Mouse (Mus musculus): ENCODE measurements around the gene Cenpm. TPM values are rescaled to one million over a fixed set of nuclear protein-coding genes. Genes with fewer than 3 reads are reported as not detected.

The Cenpm gene
- total and polyA plus RNA-seq, 3 experiments, result 13.7 to 103 (median 70.7) TPM

GRCm38 (mm10) chr15:82280638-82281037, 36.1 kb upstream of the Cenpm start:
- Histone ChIP-seq H3K9me3 (replicated peaks) (no peaks in the 10 kb centered on the region), H3K4me1 (ENCODE audit: insufficient read depth, low read depth, low read length) (no peaks in the 10 kb centered on the region), H3K27me3 (ENCODE audit: insufficient read depth, low read length) (peaks cover 30% of the 10 kb centered on the region), H3K4me3 (ENCODE audit: low read depth, low read length) (no peak overlapping the region), H3K36me3 (replicated peaks) (no peaks in the 10 kb centered on the region)
- DNase-seq (ENCODE audit: low spot score), result no peak
- ATAC-seq (ENCODE audit: extremely low read depth, insufficient number of reproducible peaks, low FRiP score, poor library complexity, severe bottlenecking), result no peak
- no peak for TF ChIP-seq TAL1 (conservative IDR thresholded peaks at IDR 0.05; ENCODE audit: low read depth, low read length)

DNA sequence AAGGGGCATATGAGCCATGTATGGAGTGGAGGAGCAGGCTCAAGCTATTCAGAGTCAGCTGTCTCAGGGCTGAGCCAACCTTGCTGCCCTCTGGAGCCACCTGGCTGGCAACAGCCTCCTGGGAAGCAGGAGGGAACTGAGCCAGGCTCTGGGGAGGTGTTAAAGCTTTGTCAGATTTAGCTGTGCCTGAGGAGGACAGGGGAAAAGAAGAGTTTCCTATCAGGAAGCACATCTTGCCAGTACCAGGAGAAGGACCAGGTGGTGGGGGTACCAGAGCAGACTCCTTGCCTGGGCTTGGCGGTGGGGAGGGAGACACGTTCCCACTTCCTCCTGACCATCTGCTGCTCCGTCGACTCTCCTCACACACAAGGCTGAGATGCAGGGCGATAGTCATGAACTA, 33.0 kb upstream of the Cenpm start:
- ATAC-seq (ENCODE audit: extremely low read depth, insufficient number of reproducible peaks, low FRiP score, poor library complexity, severe bottlenecking) (no peak), DNase-seq (ENCODE audit: low spot score) (no peak)
- Histone ChIP-seq H3K36me3 (replicated peaks) (no peaks in the 10 kb centered on the region), H3K4me3 (ENCODE audit: low read depth, low read length) (no peak overlapping the region), H3K27me3 (ENCODE audit: insufficient read depth, low read length) (peaks cover 41% of the 10 kb centered on the region), H3K4me1 (ENCODE audit: insufficient read depth, low read depth, low read length) (no peaks in the 10 kb centered on the region; the same call in 1 of the 2 replicates), H3K9me3 (replicated peaks) (no peaks in the 10 kb centered on the region)
- no peak for TF ChIP-seq TAL1 (conservative IDR thresholded peaks at IDR 0.05; ENCODE audit: low read depth, low read length)
- no peak for TF ChIP-seq GATA1 (IDR thresholded peaks at IDR 0.05; ENCODE audit: borderline replicate concordance, low read length)
- TF ChIP-seq POLR2AphosphoS5 (IDR thresholded peaks at IDR 0.05; ENCODE audit: insufficient replicate concordance, low read depth, low read length), result no peak
- TF ChIP-seq CTCF (IDR thresholded peaks at IDR 0.05; ENCODE audit: low read depth, low read length), result no peak
- TF ChIP-seq GATA2 (IDR thresholded peaks at IDR 0.05; ENCODE audit: borderline replicate concordance, low read depth, low read length), result no peak

GRCm38 (mm10) chr15:82274927-82275901, 30.7 kb upstream of the Cenpm start:
- Histone ChIP-seq H3K4me1 (ENCODE audit: insufficient read depth, low read depth, low read length) (peaks cover 3% of the 10 kb centered on the region; the same call in 1 of the 2 replicates), H3K27me3 (ENCODE audit: insufficient read depth, low read length) (peaks cover 55% of the 10 kb centered on the region), H3K4me3 (ENCODE audit: low read depth, low read length) (no peak overlapping the region), H3K36me3 (replicated peaks) (no peaks in the 10 kb centered on the region), H3K9me3 (replicated peaks) (no peaks in the 10 kb centered on the region)
- ATAC-seq (ENCODE audit: extremely low read depth, insufficient number of reproducible peaks, low FRiP score, poor library complexity, severe bottlenecking) (no peak), DNase-seq (ENCODE audit: low spot score) (no peak)
- TF ChIP-seq GATA2 (IDR thresholded peaks at IDR 0.05; ENCODE audit: borderline replicate concordance, low read depth, low read length), result no peak
- no peak for TF ChIP-seq GATA1 (IDR thresholded peaks at IDR 0.05; ENCODE audit: borderline replicate concordance, low read length)
- no peak for TF ChIP-seq POLR2AphosphoS5 (IDR thresholded peaks at IDR 0.05; ENCODE audit: insufficient replicate concordance, low read depth, low read length)
- TF ChIP-seq TAL1 (conservative IDR thresholded peaks at IDR 0.05; ENCODE audit: low read depth, low read length), result no peak
- no peak for TF ChIP-seq CTCF (IDR thresholded peaks at IDR 0.05; ENCODE audit: low read depth, low read length)

- DNase-seq (ENCODE audit: low spot score) (no peak), ATAC-seq (ENCODE audit: extremely low read depth, insufficient number of reproducible peaks, low FRiP score, poor library complexity, severe bottlenecking) (no peak)
- H3K27me3 ChIP-seq (ENCODE audit: insufficient read depth, low read length), result peaks cover 57% of the 10 kb centered on the region
- H3K36me3 ChIP-seq (replicated peaks), result no peaks in the 10 kb centered on the region
- peaks cover 3% of the 10 kb centered on the region; the same call in 1 of the 2 replicates for H3K4me1 ChIP-seq (ENCODE audit: insufficient read depth, low read depth, low read length)
- no peaks in the 10 kb centered on the region for H3K9me3 ChIP-seq (replicated peaks)
- no peak within 1 kb of the TSS for H3K4me3 ChIP-seq (ENCODE audit: low read depth, low read length)
- TF ChIP-seq GATA2 (IDR thresholded peaks at IDR 0.05; ENCODE audit: borderline replicate concordance, low read depth, low read length) (no peak), GATA1 (IDR thresholded peaks at IDR 0.05; ENCODE audit: borderline replicate concordance, low read length) (no peak), POLR2AphosphoS5 (IDR thresholded peaks at IDR 0.05; ENCODE audit: insufficient replicate concordance, low read depth, low read length) (no peak), CTCF (IDR thresholded peaks at IDR 0.05; ENCODE audit: low read depth, low read length) (no peak), TAL1 (conservative IDR thresholded peaks at IDR 0.05; ENCODE audit: low read depth, low read length) (no peak)
Measured at GRCm38 (mm10) chr15:82274593-82274926, 30.0 kb upstream of the Cenpm start, which contains the start of gene Sept3. Gene Sept3, plus strand, starts transcription at chr15:82274893.

GRCm38 (mm10) chr15:82272295-82272694, 27.7 kb upstream of the Cenpm start:
- no peaks in the 10 kb centered on the region for H3K9me3 ChIP-seq (replicated peaks)
- H3K4me3 ChIP-seq (ENCODE audit: low read depth, low read length), result no peak overlapping the region
- no peaks in the 10 kb centered on the region for H3K36me3 ChIP-seq (replicated peaks)
- ATAC-seq (ENCODE audit: extremely low read depth, insufficient number of reproducible peaks, low FRiP score, poor library complexity, severe bottlenecking) (no peak), DNase-seq (ENCODE audit: low spot score) (no peak)
- peaks cover 3% of the 10 kb centered on the region; the same call in 1 of the 2 replicates for H3K4me1 ChIP-seq (ENCODE audit: insufficient read depth, low read depth, low read length)
- TF ChIP-seq POLR2AphosphoS5 (IDR thresholded peaks at IDR 0.05; ENCODE audit: insufficient replicate concordance, low read depth, low read length), result no peak
- TF ChIP-seq GATA2 (IDR thresholded peaks at IDR 0.05; ENCODE audit: borderline replicate concordance, low read depth, low read length), result no peak
- TF ChIP-seq CTCF (IDR thresholded peaks at IDR 0.05; ENCODE audit: low read depth, low read length), result no peak
- no peak for TF ChIP-seq GATA1 (IDR thresholded peaks at IDR 0.05; ENCODE audit: borderline replicate concordance, low read length)
- no peak for TF ChIP-seq TAL1 (conservative IDR thresholded peaks at IDR 0.05; ENCODE audit: low read depth, low read length)
- peaks cover 62% of the 10 kb centered on the region for H3K27me3 ChIP-seq (ENCODE audit: insufficient read depth, low read length)

DNA sequence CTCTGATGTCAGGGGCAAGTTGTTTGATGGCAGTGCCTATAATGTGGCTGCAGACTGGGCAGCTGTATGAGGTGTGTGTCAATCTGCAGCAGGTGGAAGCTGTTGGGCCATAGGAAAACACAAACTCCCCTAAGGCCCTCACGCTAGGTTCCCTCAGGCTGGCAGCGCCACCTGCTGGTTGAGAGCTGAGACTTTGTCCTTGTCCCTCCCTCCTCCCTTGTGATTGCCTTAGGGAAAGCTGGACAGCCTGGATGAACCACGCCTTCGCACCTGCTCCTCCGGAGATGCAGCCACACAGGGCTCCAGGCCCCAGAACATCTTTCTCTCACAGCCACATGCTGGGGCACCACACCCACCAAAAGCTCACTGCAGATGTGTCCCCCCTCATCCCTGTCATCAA, 26.7 kb upstream of the Cenpm start:
- DNase-seq (ENCODE audit: low spot score) (peak; percentile 64), ATAC-seq (ENCODE audit: extremely low read depth, insufficient number of reproducible peaks, low FRiP score, poor library complexity, severe bottlenecking) (no peak)
- H3K27me3 ChIP-seq (ENCODE audit: insufficient read depth, low read length), result peaks cover 58% of the 10 kb centered on the region

More for the DNA sequence above, 26.7 kb upstream of the Cenpm start:
- Histone ChIP-seq H3K4me1 (ENCODE audit: insufficient read depth, low read depth, low read length) (peaks cover 3% of the 10 kb centered on the region; the same call in 1 of the 2 replicates), H3K36me3 (replicated peaks) (no peaks in the 10 kb centered on the region), H3K9me3 (replicated peaks) (no peaks in the 10 kb centered on the region), H3K4me3 (ENCODE audit: low read depth, low read length) (no peak overlapping the region)
- TF ChIP-seq GATA2 (IDR thresholded peaks at IDR 0.05; ENCODE audit: borderline replicate concordance, low read depth, low read length) (no peak), CTCF (IDR thresholded peaks at IDR 0.05; ENCODE audit: low read depth, low read length) (peak; percentile 77)

All from G1E (cell line).